Mouse (Mus musculus): Measurements from ENCODE around the gene Zmiz1. TPM values are rescaled to one million over a fixed set of nuclear protein-coding genes. Genes with fewer than 3 reads are reported as not detected.

Zmiz1 gene
- polyA plus RNA-seq, 1 experiment from 2014 or later: 37.0 TPM

DNA sequence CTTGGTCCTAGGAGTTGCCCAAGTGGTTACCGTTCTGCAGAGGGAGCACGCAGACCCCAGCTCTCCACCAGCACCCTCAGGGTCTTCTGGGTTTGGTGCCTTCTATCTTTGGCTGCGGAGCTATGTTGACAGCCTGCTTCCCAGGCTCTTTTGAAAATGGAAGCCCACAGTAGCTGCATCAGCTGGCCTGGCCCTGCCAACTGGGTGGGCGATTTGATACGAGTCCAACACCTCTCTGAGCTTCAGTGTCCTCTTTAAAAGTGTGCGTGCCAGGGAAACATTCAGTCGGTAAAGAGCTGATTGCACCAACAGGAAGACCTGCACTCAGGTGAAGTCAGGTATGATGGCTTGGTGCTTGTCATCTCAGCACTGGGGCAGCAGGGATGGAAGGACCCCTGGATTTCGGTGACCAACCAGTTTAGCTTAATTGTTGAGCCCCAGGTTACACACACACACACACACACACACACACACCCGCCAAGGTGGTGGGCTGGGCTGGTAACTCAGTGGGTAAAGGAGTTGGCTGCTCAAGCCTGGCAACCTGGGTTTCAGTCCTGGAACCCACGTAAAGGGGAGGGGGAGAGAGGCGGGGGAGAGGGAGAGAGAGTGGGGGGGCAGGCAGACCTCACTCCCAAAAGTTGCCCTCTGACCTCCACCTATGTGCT lies 22.8 kb downstream of the Zmiz1 start:
- DNase-seq (ENCODE audit: low spot score) (no peak), ATAC-seq (no peak)
- Histone ChIP-seq H3K36me3 (ENCODE audit: control insufficient read depth, insufficient read depth, low read length) (no peaks in the 10 kb centered on the region), H3K4me1 (ENCODE audit: control insufficient read depth, insufficient read depth, low read length) (peaks cover 51% of the 10 kb centered on the region), H3K4me2 (ENCODE audit: low read length) (no peak overlapping the region), H3K27ac (ENCODE audit: low read depth, low read length) (0 out of 2 replicates have a peak overlapping the region, but pooled peaks have one; percentile 3), H3K9ac (ENCODE audit: low read length) (no peak overlapping the region), H3K27me3 (replicated peaks; ENCODE audit: control insufficient read depth, insufficient read depth, low read length) (no peaks in the 10 kb centered on the region), H3K9me3 (replicated peaks; ENCODE audit: control insufficient read depth, low read length) (no peaks in the 10 kb centered on the region), H3K4me3 (ENCODE audit: low read depth, low read length) (no peak overlapping the region)
- WGBS: 72% methylated on average over 11 of the region's 11 CpGs

DNA sequence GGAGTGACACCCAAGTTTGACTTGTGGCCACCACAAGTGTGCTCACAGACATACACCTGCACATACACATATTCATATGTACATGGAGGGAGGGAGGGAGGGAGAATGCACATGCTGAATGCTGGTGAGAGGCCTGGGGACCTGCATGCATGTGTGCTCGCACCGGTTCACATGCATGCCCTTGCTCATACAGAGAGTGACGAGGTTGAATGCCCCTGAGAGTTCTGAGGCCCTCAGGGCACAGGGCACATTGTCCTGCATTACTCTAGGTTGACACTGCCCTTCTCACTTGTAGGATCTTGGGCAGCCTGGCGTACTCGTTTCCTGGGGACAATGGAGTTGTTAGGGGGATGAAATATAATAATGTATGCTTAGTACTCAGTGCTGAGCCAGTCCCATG lies 23.4 kb downstream of the Zmiz1 start:
- no peak overlapping the region for H3K4me2 ChIP-seq (ENCODE audit: low read length)
- no peaks in the 10 kb centered on the region for H3K36me3 ChIP-seq (ENCODE audit: control insufficient read depth, insufficient read depth, low read length)
- H3K27ac ChIP-seq (ENCODE audit: low read depth, low read length): no peak overlapping the region
- no peaks in the 10 kb centered on the region for H3K27me3 ChIP-seq (replicated peaks; ENCODE audit: control insufficient read depth, insufficient read depth, low read length)
- ATAC-seq (no peak), DNase-seq (ENCODE audit: low spot score) (no peak)
- H3K4me1 ChIP-seq (ENCODE audit: control insufficient read depth, insufficient read depth, low read length): peaks cover 49% of the 10 kb centered on the region
- no peak overlapping the region for H3K9ac ChIP-seq (ENCODE audit: low read length)
- no peak overlapping the region for H3K4me3 ChIP-seq (ENCODE audit: low read depth, low read length)
- H3K9me3 ChIP-seq (replicated peaks; ENCODE audit: control insufficient read depth, low read length): no peaks in the 10 kb centered on the region
- 61% methylated on average over 5 of the region's 5 CpGs for WGBS

DNA sequence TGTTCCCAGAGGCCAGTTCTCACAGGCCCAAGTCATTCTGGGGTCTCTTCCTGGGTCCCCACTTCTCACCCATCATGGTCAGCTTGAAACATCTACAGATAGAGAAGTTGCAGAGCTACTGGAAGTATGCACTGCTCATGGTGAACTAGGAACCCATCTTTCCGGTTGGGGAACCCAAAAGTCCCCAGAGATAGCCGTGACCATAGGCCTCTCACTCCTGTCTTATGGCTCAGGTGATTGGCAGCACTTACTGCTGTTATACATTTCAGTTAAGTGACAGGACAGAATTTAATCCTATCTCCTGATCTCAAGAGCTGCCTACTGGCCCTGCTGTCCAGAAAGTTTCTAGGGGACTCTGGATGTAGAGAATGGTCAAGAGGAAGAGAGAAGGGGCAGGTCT lies 24.3 kb downstream of the Zmiz1 start:
- no peak overlapping the region for H3K9ac ChIP-seq (ENCODE audit: low read length)
- ATAC-seq (no peak), DNase-seq (ENCODE audit: low spot score) (no peak)
- 91% methylated on average over 2 of the region's 2 CpGs for WGBS
- H3K9me3 ChIP-seq (replicated peaks; ENCODE audit: control insufficient read depth, low read length): no peaks in the 10 kb centered on the region
- H3K27ac ChIP-seq (ENCODE audit: low read depth, low read length): no peak overlapping the region
- no peaks in the 10 kb centered on the region for H3K36me3 ChIP-seq (ENCODE audit: control insufficient read depth, insufficient read depth, low read length)
- peaks cover 47% of the 10 kb centered on the region for H3K4me1 ChIP-seq (ENCODE audit: control insufficient read depth, insufficient read depth, low read length)
- H3K4me3 ChIP-seq (ENCODE audit: low read depth, low read length): no peak overlapping the region
- no peak overlapping the region for H3K4me2 ChIP-seq (ENCODE audit: low read length)
- no peaks in the 10 kb centered on the region for H3K27me3 ChIP-seq (replicated peaks; ENCODE audit: control insufficient read depth, insufficient read depth, low read length)

- WGBS: 46% methylated on average over 5 of the region's 5 CpGs
- no peak for ATAC-seq
- Histone ChIP-seq H3K4me1 (ENCODE audit: control insufficient read depth, insufficient read depth, low read length) (peaks cover 42% of the 10 kb centered on the region), H3K9me3 (replicated peaks; ENCODE audit: control insufficient read depth, low read length) (no peaks in the 10 kb centered on the region), H3K4me2 (ENCODE audit: low read length) (no peak overlapping the region), H3K36me3 (ENCODE audit: control insufficient read depth, insufficient read depth, low read length) (no peaks in the 10 kb centered on the region), H3K27me3 (replicated peaks; ENCODE audit: control insufficient read depth, insufficient read depth, low read length) (no peaks in the 10 kb centered on the region), H3K27ac (ENCODE audit: low read depth, low read length) (no peak overlapping the region), H3K9ac (ENCODE audit: low read length) (no peak overlapping the region), H3K4me3 (ENCODE audit: low read depth, low read length) (no peak overlapping the region)
- no peak for DNase-seq (ENCODE audit: low spot score)
These were observed 25.1 kb downstream of the Zmiz1 start for GRCm38 (mm10) chr14:25484049-25484448.

- H3K9me3 ChIP-seq (replicated peaks; ENCODE audit: control insufficient read depth, low read length): no peaks in the 10 kb centered on the region
- 83% methylated on average over 2 of the region's 2 CpGs for WGBS
- no peak overlapping the region; the same call in 1 of the 2 replicates for H3K27ac ChIP-seq (ENCODE audit: low read depth, low read length)
- H3K9ac ChIP-seq (ENCODE audit: low read length): no peak overlapping the region
- H3K4me2 ChIP-seq (ENCODE audit: low read length): no peak overlapping the region
- H3K36me3 ChIP-seq (ENCODE audit: control insufficient read depth, insufficient read depth, low read length): no peaks in the 10 kb centered on the region
- ATAC-seq: no peak
- peaks cover 29% of the 10 kb centered on the region for H3K4me1 ChIP-seq (ENCODE audit: control insufficient read depth, insufficient read depth, low read length)
- H3K27me3 ChIP-seq (replicated peaks; ENCODE audit: control insufficient read depth, insufficient read depth, low read length): no peaks in the 10 kb centered on the region
- no peak overlapping the region for H3K4me3 ChIP-seq (ENCODE audit: low read depth, low read length)
- no peak for DNase-seq (ENCODE audit: low spot score)
These were observed 27.2 kb downstream of the Zmiz1 start for GRCm38 (mm10) chr14:25486220-25486619.

- no peak for ATAC-seq
- no peaks in the 10 kb centered on the region for H3K9me3 ChIP-seq (replicated peaks; ENCODE audit: control insufficient read depth, low read length)
These were observed 27.9 kb downstream of the Zmiz1 start for GRCm38 (mm10) chr14:25486742-25487469.

GRCm38 (mm10) chr14:25487470-25487955 lies 28.5 kb downstream of the Zmiz1 start:
- no peak overlapping the region for H3K4me3 ChIP-seq (ENCODE audit: low read depth, low read length)
- H3K27ac ChIP-seq (ENCODE audit: low read depth, low read length): no peak overlapping the region
- WGBS: 81% methylated on average over 7 of the region's 7 CpGs
- no peaks in the 10 kb centered on the region for H3K27me3 ChIP-seq (replicated peaks; ENCODE audit: control insufficient read depth, insufficient read depth, low read length)
- no peaks in the 10 kb centered on the region for H3K36me3 ChIP-seq (ENCODE audit: control insufficient read depth, insufficient read depth, low read length)
- H3K9ac ChIP-seq (ENCODE audit: low read length): no peak overlapping the region
- no peak overlapping the region for H3K4me2 ChIP-seq (ENCODE audit: low read length)
- H3K4me1 ChIP-seq (ENCODE audit: control insufficient read depth, insufficient read depth, low read length): peaks cover 38% of the 10 kb centered on the region
- DNase-seq (ENCODE audit: low spot score) (no peak), ATAC-seq (no peak)
- no peaks in the 10 kb centered on the region for H3K9me3 ChIP-seq (replicated peaks; ENCODE audit: control insufficient read depth, low read length)

More at GRCm38 (mm10) chr14:25486742-25487469, 27.9 kb downstream of the Zmiz1 start:
- no peak overlapping the region for H3K4me3 ChIP-seq (ENCODE audit: low read depth, low read length)
- no peaks in the 10 kb centered on the region for H3K27me3 ChIP-seq (replicated peaks; ENCODE audit: control insufficient read depth, insufficient read depth, low read length)
- no peak overlapping the region for H3K4me2 ChIP-seq (ENCODE audit: low read length)
- no peak for DNase-seq (ENCODE audit: low spot score)
- 84% methylated on average over 9 of the region's 9 CpGs for WGBS
- H3K9ac ChIP-seq (ENCODE audit: low read length): no peak overlapping the region
- H3K4me1 ChIP-seq (ENCODE audit: control insufficient read depth, insufficient read depth, low read length): peaks cover 33% of the 10 kb centered on the region
- no peaks in the 10 kb centered on the region for H3K36me3 ChIP-seq (ENCODE audit: control insufficient read depth, insufficient read depth, low read length)
- no peak overlapping the region for H3K27ac ChIP-seq (ENCODE audit: low read depth, low read length)

DNA sequence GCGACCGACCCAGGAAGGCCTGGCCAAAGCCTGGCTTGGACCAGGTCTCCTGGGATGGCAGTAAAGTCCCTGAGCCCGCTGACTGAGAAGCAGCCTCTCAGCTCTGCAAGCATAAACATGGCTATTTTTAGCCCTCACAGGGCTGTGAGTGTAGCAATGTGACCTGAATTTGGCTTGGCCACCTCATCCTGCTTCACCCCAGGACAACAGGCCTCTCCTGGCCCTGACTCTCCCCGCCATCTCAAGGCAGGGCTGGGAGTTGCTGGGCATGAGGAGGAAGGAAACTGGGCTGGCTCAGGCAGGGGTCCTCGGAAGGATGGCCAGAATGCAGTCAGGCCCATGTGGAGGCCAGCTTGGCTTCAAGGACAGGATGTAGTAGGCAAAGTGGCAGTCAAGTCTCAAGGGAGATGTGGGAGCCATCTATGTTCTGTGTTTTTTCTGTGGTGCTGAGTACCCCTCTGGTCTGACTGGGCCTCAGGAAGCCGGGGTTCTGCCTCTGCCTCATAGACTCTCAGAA lies 29.2 kb downstream of the Zmiz1 start:
- WGBS: 87% methylated on average over 6 of the region's 6 CpGs
- no peak for ATAC-seq

More for the DNA sequence above, 29.2 kb downstream of the Zmiz1 start:
- Histone ChIP-seq H3K36me3 (ENCODE audit: control insufficient read depth, insufficient read depth, low read length) (no peaks in the 10 kb centered on the region), H3K9me3 (replicated peaks; ENCODE audit: control insufficient read depth, low read length) (no peaks in the 10 kb centered on the region), H3K27me3 (replicated peaks; ENCODE audit: control insufficient read depth, insufficient read depth, low read length) (no peaks in the 10 kb centered on the region), H3K27ac (ENCODE audit: low read depth, low read length) (no peak overlapping the region), H3K4me1 (ENCODE audit: control insufficient read depth, insufficient read depth, low read length) (peaks cover 44% of the 10 kb centered on the region), H3K4me3 (ENCODE audit: low read depth, low read length) (no peak overlapping the region), H3K4me2 (ENCODE audit: low read length) (no peak overlapping the region), H3K9ac (ENCODE audit: low read length) (no peak overlapping the region; the same call in 1 of the 2 replicates)
- DNase-seq (ENCODE audit: low spot score): no peak

All from forebrain, embryonic 14.5 days (tissue).